Mouse (Mus musculus): ENCODE measurements around the gene Zfp37. TPM values are rescaled to one million over a fixed set of nuclear protein-coding genes. Genes with fewer than 3 reads are reported as not detected.
"Not testable (repeated sequence)": the region's sequence is repeated elsewhere in the genome, so short reads cannot be mapped to it uniquely, and the experiment has no call there.

Gene Zfp37
- 10 to 100 TPM; 23.0 to 28.1 TPM for total RNA-seq (2021)
- long read RNA-seq, transcript Zfp37-206 (4 exons, 2,017 nt) = major isoform, 6 of 16 reads
- long read RNA-seq, partial matches to known transcripts = 0 of 16 reads
- long read RNA-seq, other reads (novel, unspliced or antisense) = 6 of 16 reads

GRCm38 (mm10) chr4:62230769-62231168 is at the start of gene Zfp37:
Zfp37 (minus strand) TSS chr4:62231047.
- no peak for DNase-seq (ENCODE audit: low spot score in 2 of 2)

GRCm38 (mm10) chr4:62278081-62278480 is 47.2 kb upstream of the Zfp37 start:
- no peak for DNase-seq (ENCODE audit: low spot score in 2 of 2)

- no peak for DNase-seq (ENCODE audit: low spot score in 2 of 2)
Observed at GRCm38 (mm10) chr4:62277222-62277621, 46.4 kb upstream of the Zfp37 start.

GRCm38 (mm10) chr4:62276642-62277041 is 45.8 kb upstream of the Zfp37 start:
- DNase-seq (ENCODE audit: low spot score in 2 of 2) = no peak

DNA sequence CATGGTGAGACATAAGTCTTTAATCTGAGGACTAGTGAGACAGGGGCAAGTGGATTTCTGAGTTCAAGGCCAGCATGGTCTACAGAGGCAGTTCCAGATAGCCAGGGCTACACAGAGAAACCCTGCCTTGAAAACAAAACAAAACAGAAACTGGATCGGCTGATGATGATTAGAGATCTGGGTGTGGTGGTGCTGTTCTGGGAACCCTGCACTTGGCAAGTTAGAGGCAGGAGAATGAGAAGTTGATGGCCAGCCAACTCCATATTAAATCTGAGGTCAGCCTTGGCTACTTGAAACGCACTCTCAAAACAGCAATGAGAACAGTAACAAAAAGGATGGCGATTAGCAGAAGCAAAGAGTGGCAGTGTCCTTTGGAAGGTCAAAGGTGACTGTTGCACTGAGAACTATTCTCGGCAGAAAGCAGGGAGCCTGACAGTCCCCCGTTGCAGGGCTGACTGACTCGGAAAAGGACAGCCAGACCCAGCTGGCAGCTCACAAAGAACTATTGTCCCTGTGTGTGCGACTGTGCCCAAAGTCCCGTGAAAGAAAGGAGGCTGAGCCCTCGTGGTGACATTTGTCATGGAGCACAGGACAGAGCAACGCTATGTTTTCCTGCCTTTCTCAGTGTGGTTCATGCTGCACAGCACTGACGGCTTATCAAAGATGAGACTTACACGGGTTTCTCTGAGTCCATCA is 44.1 kb upstream of the Zfp37 start:
- peak; percentile 35 to 36 for DNase-seq (ENCODE audit: low spot score in 2 of 2)

- no peak for DNase-seq (ENCODE audit: low spot score in 2 of 2)
Observed at GRCm38 (mm10) chr4:62273916-62274315, 43.1 kb upstream of the Zfp37 start.

- DNase-seq (ENCODE audit: low spot score in 2 of 2) = no peak
Observed at GRCm38 (mm10) chr4:62272696-62273095, 41.8 kb upstream of the Zfp37 start.

DNA sequence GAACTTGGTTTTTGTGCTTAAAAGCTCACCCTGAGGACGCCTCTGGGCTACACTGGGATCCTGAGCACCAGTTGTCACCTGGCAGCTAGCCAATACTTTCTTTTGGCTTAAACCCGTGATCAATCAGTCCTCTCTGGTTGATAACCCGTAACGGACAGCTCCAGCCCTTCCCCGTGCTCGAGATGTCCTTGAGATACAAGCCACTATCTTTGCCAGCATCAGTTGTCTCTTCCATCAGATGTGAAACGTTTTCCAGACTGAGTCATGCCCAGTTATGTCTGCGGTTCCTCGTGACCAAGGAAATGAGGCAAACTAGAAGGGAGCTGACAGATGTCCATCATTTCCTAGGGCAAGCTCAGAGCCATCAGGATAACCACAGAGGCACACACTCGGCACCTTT is 36.3 kb upstream of the Zfp37 start:
- peak in 1 of 2 experiments; percentile 6 for DNase-seq (ENCODE audit: low spot score in 2 of 2)

DNA sequence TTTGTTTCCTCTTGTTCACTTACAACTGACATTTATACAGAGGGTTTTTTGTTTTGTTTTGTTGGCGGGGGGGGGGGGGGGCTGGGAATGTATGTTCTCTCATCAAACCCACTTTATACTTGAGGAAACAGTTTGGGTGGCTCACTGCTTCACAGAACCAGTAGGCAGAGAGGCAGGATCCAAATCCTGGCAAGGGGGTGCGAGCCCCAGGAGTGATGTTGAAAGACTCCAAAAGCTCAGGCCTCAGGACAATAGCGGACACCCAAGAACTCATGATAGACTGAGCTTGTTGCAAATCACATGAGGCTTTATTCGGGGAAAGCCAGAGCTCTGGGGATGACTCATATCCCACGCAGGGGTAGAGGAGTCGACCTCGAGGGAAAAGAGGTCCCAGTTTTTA is 35.2 kb upstream of the Zfp37 start:
- not testable (repeated sequence) for DNase-seq (ENCODE audit: low spot score in 2 of 2)

DNA sequence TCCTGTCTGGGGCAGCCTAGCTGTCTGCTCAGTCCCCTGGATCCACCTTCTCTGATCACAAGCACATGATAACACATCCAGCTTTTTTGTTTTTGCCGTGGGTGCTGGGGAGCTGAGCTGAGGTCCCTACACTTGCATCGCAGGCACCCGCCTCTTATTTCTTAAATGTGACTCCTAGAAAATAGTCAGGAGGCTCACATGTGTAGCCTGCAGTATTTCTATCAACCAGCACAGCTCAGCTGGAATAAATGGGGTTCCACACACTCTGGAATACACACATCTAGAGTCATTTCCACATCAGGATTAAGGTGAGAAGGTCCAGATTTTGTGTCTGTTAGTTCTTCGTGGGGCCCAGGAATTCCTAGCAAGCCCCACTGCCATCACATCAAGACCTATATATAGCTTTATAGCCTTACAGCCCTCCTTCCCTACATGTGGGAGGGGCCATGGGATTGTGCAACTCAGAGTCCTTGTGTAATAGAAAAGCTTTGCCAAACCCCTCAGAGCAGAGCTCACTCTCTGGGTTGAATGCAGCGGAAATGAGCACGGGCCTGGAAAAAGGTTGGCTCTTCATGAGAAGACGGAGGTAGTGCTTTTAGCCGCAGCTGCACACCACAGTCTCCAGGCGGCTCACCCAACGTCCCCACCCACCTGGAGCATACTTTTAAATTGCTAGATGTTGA is 34.4 kb upstream of the Zfp37 start:
- DNase-seq (ENCODE audit: low spot score in 2 of 2) = peak in 1 of 2 experiments; percentile 6

GRCm38 (mm10) chr4:62263133-62263844 is 32.4 kb upstream of the Zfp37 start:
- DNase-seq (ENCODE audit: low spot score in 2 of 2) = peak; percentile 43 to 51

GRCm38 (mm10) chr4:62262276-62262675 is 31.4 kb upstream of the Zfp37 start, which contains the start of gene Slc31a2:
Slc31a2 (plus strand) TSS chr4:62262562.
- peak in 1 of 2 experiments; percentile 7 for DNase-seq (ENCODE audit: low spot score in 2 of 2)

DNA sequence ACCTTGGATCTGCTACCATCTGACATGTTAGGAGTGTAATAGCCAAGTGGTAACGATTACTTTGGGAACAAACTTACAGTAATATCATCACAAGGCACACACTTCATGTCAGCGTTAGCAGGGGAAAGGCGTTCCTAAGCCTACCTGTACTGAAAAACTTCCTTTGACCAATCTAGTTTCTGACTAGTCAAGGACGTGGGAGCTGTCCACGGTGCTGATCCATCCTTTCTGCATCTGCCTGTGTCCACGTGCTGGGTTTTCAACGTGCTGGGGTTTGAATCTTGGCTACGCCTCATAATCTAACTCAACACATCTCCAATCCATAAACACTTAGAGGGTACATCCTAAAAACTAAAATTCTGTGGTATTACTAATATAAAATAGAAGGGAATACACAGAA is 26.1 kb upstream of the Zfp37 start:
- DNase-seq (ENCODE audit: low spot score in 2 of 2) = no peak

DNA sequence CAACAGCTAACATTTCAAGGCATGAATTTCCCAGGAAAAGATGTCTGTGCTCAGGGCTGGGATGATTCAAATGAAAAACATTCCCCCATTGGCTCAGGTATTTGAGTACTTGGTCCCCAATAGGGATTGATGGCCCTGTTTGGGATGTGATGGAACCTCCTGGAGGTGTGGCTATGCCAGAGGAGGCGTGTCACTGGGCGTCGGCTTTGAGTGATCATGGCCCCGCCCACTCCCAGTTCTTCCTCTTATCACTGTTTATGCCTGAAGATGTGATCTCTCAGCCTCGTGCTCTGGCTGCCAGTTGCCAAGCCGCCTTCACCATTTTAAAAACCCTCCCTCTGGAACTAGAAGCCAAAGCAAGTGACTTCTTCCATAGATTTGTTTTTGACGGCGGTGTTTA is 23.7 kb upstream of the Zfp37 start:
- DNase-seq (ENCODE audit: low spot score in 2 of 2) = no peak

GRCm38 (mm10) chr4:62251776-62252175 is 20.9 kb upstream of the Zfp37 start:
- peak in 1 of 2 experiments; percentile 6 for DNase-seq (ENCODE audit: low spot score in 2 of 2)

DNA sequence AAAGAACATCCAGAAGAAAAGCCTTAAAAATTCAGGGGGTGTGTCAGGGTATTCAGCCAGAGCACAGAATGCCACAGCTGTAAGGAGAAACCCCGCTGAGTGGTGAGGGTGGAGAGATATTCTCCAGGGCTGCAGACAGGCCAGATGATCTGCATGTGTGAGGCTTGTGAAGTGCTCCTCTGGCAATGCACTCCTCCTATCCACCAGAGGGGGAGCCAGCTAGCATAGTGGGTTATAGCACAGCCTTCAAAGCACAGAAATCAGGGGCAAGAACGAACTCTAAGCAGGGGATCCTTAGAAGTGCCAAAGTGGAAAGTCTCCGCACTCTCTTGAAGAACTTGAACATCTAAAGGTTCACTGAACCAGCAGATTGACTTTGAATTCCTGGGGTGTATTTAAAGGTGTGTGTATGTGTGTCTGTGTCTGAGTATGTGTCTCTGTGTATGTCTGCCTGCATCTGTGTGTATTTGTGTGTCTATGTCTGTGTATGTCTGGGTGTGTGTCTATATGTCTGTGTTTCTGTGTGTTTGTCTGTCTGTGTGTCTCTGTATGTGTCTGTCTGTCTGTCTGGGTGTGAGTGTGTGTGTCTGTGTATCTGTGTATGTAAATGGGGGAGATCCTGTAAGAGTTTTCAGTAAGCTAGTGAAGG is 20.2 kb upstream of the Zfp37 start:
- DNase-seq (ENCODE audit: low spot score in 2 of 2) = peak in 1 of 2 experiments; percentile 38

- peak in 1 of 2 experiments; percentile 5 for DNase-seq (ENCODE audit: low spot score in 2 of 2)
Observed at GRCm38 (mm10) chr4:62248328-62248727, 17.5 kb upstream of the Zfp37 start.

DNA sequence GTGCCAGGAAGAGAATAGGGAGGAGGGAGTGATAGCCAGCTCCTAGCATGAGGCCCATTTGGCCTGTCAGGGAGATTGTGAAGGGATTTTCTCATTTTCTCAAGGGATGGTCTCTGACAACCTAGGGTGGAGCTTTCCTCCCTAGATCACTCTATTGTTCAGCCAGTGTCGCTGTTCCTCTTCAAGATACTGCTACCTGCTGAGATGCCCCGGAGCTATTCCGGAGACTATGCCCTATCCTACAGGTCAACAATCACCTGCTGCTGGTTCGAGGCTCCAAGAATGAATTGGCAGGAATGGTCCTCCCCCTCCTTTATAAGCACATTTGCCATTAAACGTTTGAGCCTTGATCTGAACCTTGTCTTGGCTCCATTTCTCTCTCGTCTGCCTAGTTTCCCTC is 9.7 kb upstream of the Zfp37 start:
- DNase-seq (ENCODE audit: low spot score in 2 of 2) = peak in 1 of 2 experiments; percentile 1

- DNase-seq (ENCODE audit: low spot score in 2 of 2) = no peak
Observed at GRCm38 (mm10) chr4:62230153-62230552, 694 bp downstream of the Zfp37 start.

GRCm38 (mm10) chr4:62229448-62229847 is 1.4 kb downstream of the Zfp37 start:
- no peak for DNase-seq (ENCODE audit: low spot score in 2 of 2)

- DNase-seq (ENCODE audit: low spot score in 2 of 2) = peak; percentile 66 to 72
Observed at GRCm38 (mm10) chr4:62228391-62228790, 2.5 kb downstream of the Zfp37 start.
